Mouse (Mus musculus) cerebellum, adult 9-11 months (tissue): ENCODE data around the gene Dgki.

Experiments used
- DNase-seq: peaks from one replicate; pipeline ENCODE4 v3.0.0; 2022

Gene Dgki

GRCm38 (mm10) chr6:37291171-37291570 lies 8.8 kb downstream of the Dgki start:
- DNase-seq = no peak

- no peak for DNase-seq
These were observed 9.3 kb downstream of the Dgki start for GRCm38 (mm10) chr6:37290691-37291090.

GRCm38 (mm10) chr6:37286134-37286533 lies 13.8 kb downstream of the Dgki start:
- DNase-seq = no peak

- no peak for DNase-seq
These were observed 15.1 kb downstream of the Dgki start for GRCm38 (mm10) chr6:37284879-37285278.

- no peak for DNase-seq
These were observed 16.6 kb downstream of the Dgki start for GRCm38 (mm10) chr6:37283336-37283735.

- no peak for DNase-seq
These were observed 17.3 kb downstream of the Dgki start for GRCm38 (mm10) chr6:37282659-37283058.

GRCm38 (mm10) chr6:37276834-37277715 lies 22.9 kb downstream of the Dgki start:
- DNase-seq = peak; percentile 44

- DNase-seq = no peak
These were observed 23.8 kb downstream of the Dgki start for GRCm38 (mm10) chr6:37276181-37276580.

- no peak for DNase-seq
These were observed 28.9 kb downstream of the Dgki start for GRCm38 (mm10) chr6:37270905-37271591.

- DNase-seq = no peak
These were observed 31.4 kb downstream of the Dgki start for GRCm38 (mm10) chr6:37268589-37268988.

GRCm38 (mm10) chr6:37267952-37268351 lies 32.0 kb downstream of the Dgki start:
- DNase-seq = no peak

GRCm38 (mm10) chr6:37262486-37262885 lies 37.5 kb downstream of the Dgki start:
- no peak for DNase-seq

- no peak for DNase-seq
These were observed 38.6 kb downstream of the Dgki start for GRCm38 (mm10) chr6:37261236-37261852.

GRCm38 (mm10) chr6:37258662-37259061 lies 41.3 kb downstream of the Dgki start:
- DNase-seq = no peak

GRCm38 (mm10) chr6:37254144-37254543 lies 45.8 kb downstream of the Dgki start:
- DNase-seq = no peak

- no peak for DNase-seq
These were observed 47.4 kb downstream of the Dgki start for GRCm38 (mm10) chr6:37252536-37252935.

GRCm38 (mm10) chr6:37250671-37251070 lies 49.3 kb downstream of the Dgki start:
- DNase-seq = no peak

- DNase-seq = no peak
These were observed 54.2 kb downstream of the Dgki start for GRCm38 (mm10) chr6:37245757-37246156.

GRCm38 (mm10) chr6:37244074-37244473 lies 55.9 kb downstream of the Dgki start:
- DNase-seq = no peak

GRCm38 (mm10) chr6:37242769-37243121 lies 57.2 kb downstream of the Dgki start:
- DNase-seq = no peak

- DNase-seq = no peak
These were observed 57.8 kb downstream of the Dgki start for GRCm38 (mm10) chr6:37242100-37242768.

GRCm38 (mm10) chr6:37241434-37241833 lies 58.5 kb downstream of the Dgki start:
- DNase-seq = no peak

- no peak for DNase-seq
These were observed 59.8 kb downstream of the Dgki start for GRCm38 (mm10) chr6:37240140-37240539.
